Mouse (Mus musculus): ENCODE measurements at regions not wholly inside any gene's neighbourhood (a gene's known extent, or its start where the extent isn't known, plus 50 kb on each side); places are given as distances from the start of the nearest gene placed in this dataset.

GRCm38 (mm10) chr12:68860332-68860731 lies 298.7 kb downstream of the Rps29 start:
- no peaks in the 10 kb centered on the region for H3K9me3 ChIP-seq (ENCODE audit: low read length)
- no peaks in the 10 kb centered on the region for H3K27me3 ChIP-seq (replicated peaks; ENCODE audit: insufficient read depth, low read length)
- WGBS, result 62% methylated on average over 2 of the region's 2 CpGs
- no peak overlapping the region for H3K4me2 ChIP-seq (replicated peaks; ENCODE audit: low read depth, low read length)
- H3K4me1 ChIP-seq (ENCODE audit: insufficient read depth, low read depth, low read length), result no peaks in the 10 kb centered on the region
- TF ChIP-seq CTCF (IDR thresholded peaks at IDR 0.05), result no peak
- TF ChIP-seq EP300 (IDR thresholded peaks at IDR 0.05), result no peak
- no peak overlapping the region for H3K4me3 ChIP-seq (ENCODE audit: low read depth, low read length)
- no peaks in the 10 kb centered on the region for H3K36me3 ChIP-seq (ENCODE audit: insufficient read depth, low read length)
- ATAC-seq (no peak), DNase-seq (ENCODE audit: low spot score) (no peak)
- H3K9ac ChIP-seq (replicated peaks; ENCODE audit: low read depth), result no peak overlapping the region
- H3K27ac ChIP-seq (ENCODE audit: low read length), result no peak overlapping the region

- H3K27me3 ChIP-seq (replicated peaks; ENCODE audit: insufficient read depth, low read length), result no peaks in the 10 kb centered on the region
- no peak for DNase-seq (ENCODE audit: low spot score)
- no peak overlapping the region for H3K27ac ChIP-seq (ENCODE audit: low read length)
- no peak for TF ChIP-seq EP300 (IDR thresholded peaks at IDR 0.05)
- TF ChIP-seq CTCF (IDR thresholded peaks at IDR 0.05), result no peak
- WGBS, result 86% methylated on average over 9 of the region's 9 CpGs
- H3K4me3 ChIP-seq (ENCODE audit: low read depth, low read length), result no peak overlapping the region
- H3K36me3 ChIP-seq (ENCODE audit: insufficient read depth, low read length), result no peaks in the 10 kb centered on the region
- H3K9ac ChIP-seq (replicated peaks; ENCODE audit: low read depth), result no peak overlapping the region
- no peak for ATAC-seq
- no peaks in the 10 kb centered on the region for H3K4me1 ChIP-seq (ENCODE audit: insufficient read depth, low read depth, low read length)
- H3K4me2 ChIP-seq (replicated peaks; ENCODE audit: low read depth, low read length), result no peak overlapping the region
- no peaks in the 10 kb centered on the region for H3K9me3 ChIP-seq (ENCODE audit: low read length)
Observed at GRCm38 (mm10) chr12:68849616-68850140, 309.3 kb downstream of the Rps29 start.

- Histone ChIP-seq H3K4me3 (ENCODE audit: low read depth, low read length) (no peak overlapping the region), H3K27me3 (replicated peaks; ENCODE audit: insufficient read depth, low read length) (no peaks in the 10 kb centered on the region), H3K4me2 (replicated peaks; ENCODE audit: low read depth, low read length) (no peak overlapping the region), H3K27ac (ENCODE audit: low read length) (no peak overlapping the region), H3K9me3 (ENCODE audit: low read length) (no peaks in the 10 kb centered on the region), H3K9ac (replicated peaks; ENCODE audit: low read depth) (no peak overlapping the region), H3K4me1 (ENCODE audit: insufficient read depth, low read depth, low read length) (no peaks in the 10 kb centered on the region), H3K36me3 (ENCODE audit: insufficient read depth, low read length) (no peaks in the 10 kb centered on the region)
- ATAC-seq (no peak), DNase-seq (ENCODE audit: low spot score) (no peak)
- no peak for TF ChIP-seq CTCF (IDR thresholded peaks at IDR 0.05)
- no peak for TF ChIP-seq EP300 (IDR thresholded peaks at IDR 0.05)
- 92% methylated on average over 8 of the region's 8 CpGs for WGBS
Observed at GRCm38 (mm10) chr12:68840815-68841214, 318.2 kb downstream of the Rps29 start.

- no peak overlapping the region for H3K9ac ChIP-seq (replicated peaks; ENCODE audit: low read depth)
- 66% methylated on average over 2 of the region's 2 CpGs for WGBS
Observed at GRCm38 (mm10) chr12:68840156-68840555, 318.8 kb downstream of the Rps29 start.

GRCm38 (mm10) chr12:68836023-68836422 lies 323.0 kb downstream of the Rps29 start:
- H3K9me3 ChIP-seq (ENCODE audit: low read length), result no peaks in the 10 kb centered on the region
- no peaks in the 10 kb centered on the region for H3K36me3 ChIP-seq (ENCODE audit: insufficient read depth, low read length)
- no peak overlapping the region for H3K27ac ChIP-seq (ENCODE audit: low read length)
- no peak overlapping the region for H3K9ac ChIP-seq (replicated peaks; ENCODE audit: low read depth)
- no peak overlapping the region for H3K4me3 ChIP-seq (ENCODE audit: low read depth, low read length)
- H3K27me3 ChIP-seq (replicated peaks; ENCODE audit: insufficient read depth, low read length), result no peaks in the 10 kb centered on the region
- no peaks in the 10 kb centered on the region for H3K4me1 ChIP-seq (ENCODE audit: insufficient read depth, low read depth, low read length)
- H3K4me2 ChIP-seq (replicated peaks; ENCODE audit: low read depth, low read length), result no peak overlapping the region
- ATAC-seq (0 out of 2 replicates have a peak, but pooled peaks have one; percentile 23), DNase-seq (ENCODE audit: low spot score) (peak; percentile 17)
- 47% methylated on average over 3 of the region's 3 CpGs for WGBS
- no peak for TF ChIP-seq EP300 (IDR thresholded peaks at IDR 0.05)
- no peak for TF ChIP-seq CTCF (IDR thresholded peaks at IDR 0.05)

More at GRCm38 (mm10) chr12:68840156-68840555, 318.8 kb downstream of the Rps29 start:
- no peak for ATAC-seq
- no peaks in the 10 kb centered on the region for H3K36me3 ChIP-seq (ENCODE audit: insufficient read depth, low read length)
- no peak for DNase-seq (ENCODE audit: low spot score)
- no peak for TF ChIP-seq EP300 (IDR thresholded peaks at IDR 0.05)
- TF ChIP-seq CTCF (IDR thresholded peaks at IDR 0.05), result no peak
- H3K4me1 ChIP-seq (ENCODE audit: insufficient read depth, low read depth, low read length), result no peaks in the 10 kb centered on the region
- no peaks in the 10 kb centered on the region for H3K27me3 ChIP-seq (replicated peaks; ENCODE audit: insufficient read depth, low read length)
- H3K4me2 ChIP-seq (replicated peaks; ENCODE audit: low read depth, low read length), result no peak overlapping the region
- H3K27ac ChIP-seq (ENCODE audit: low read length), result no peak overlapping the region
- H3K9me3 ChIP-seq (ENCODE audit: low read length), result no peaks in the 10 kb centered on the region
- H3K4me3 ChIP-seq (ENCODE audit: low read depth, low read length), result no peak overlapping the region

GRCm38 (mm10) chr12:68833914-68834313 lies 325.1 kb downstream of the Rps29 start:
- no peak for TF ChIP-seq CTCF (IDR thresholded peaks at IDR 0.05)
- no peak for TF ChIP-seq EP300 (IDR thresholded peaks at IDR 0.05)
- Histone ChIP-seq H3K4me1 (ENCODE audit: insufficient read depth, low read depth, low read length) (no peaks in the 10 kb centered on the region), H3K4me3 (ENCODE audit: low read depth, low read length) (no peak overlapping the region), H3K9me3 (ENCODE audit: low read length) (no peaks in the 10 kb centered on the region), H3K27ac (ENCODE audit: low read length) (no peak overlapping the region), H3K4me2 (replicated peaks; ENCODE audit: low read depth, low read length) (no peak overlapping the region), H3K36me3 (ENCODE audit: insufficient read depth, low read length) (no peaks in the 10 kb centered on the region), H3K27me3 (replicated peaks; ENCODE audit: insufficient read depth, low read length) (no peaks in the 10 kb centered on the region), H3K9ac (replicated peaks; ENCODE audit: low read depth) (no peak overlapping the region)
- no peak for DNase-seq (ENCODE audit: low spot score)
- ATAC-seq, result no peak
- WGBS, result 46% methylated on average over 4 of the region's 4 CpGs

GRCm38 (mm10) chr12:68829404-68829803 lies 329.6 kb downstream of the Rps29 start:
- Histone ChIP-seq H3K9me3 (ENCODE audit: low read length) (no peaks in the 10 kb centered on the region), H3K36me3 (ENCODE audit: insufficient read depth, low read length) (no peaks in the 10 kb centered on the region), H3K27ac (ENCODE audit: low read length) (no peak overlapping the region), H3K4me2 (replicated peaks; ENCODE audit: low read depth, low read length) (peak overlapping the region; percentile 29; the same call in 1 of the 2 replicates), H3K27me3 (replicated peaks; ENCODE audit: insufficient read depth, low read length) (no peaks in the 10 kb centered on the region), H3K9ac (replicated peaks; ENCODE audit: low read depth) (no peak overlapping the region), H3K4me1 (ENCODE audit: insufficient read depth, low read depth, low read length) (no peaks in the 10 kb centered on the region), H3K4me3 (ENCODE audit: low read depth, low read length) (no peak overlapping the region)
- WGBS, result 45% methylated on average over 3 of the region's 3 CpGs
- TF ChIP-seq EP300 (IDR thresholded peaks at IDR 0.05), result no peak
- no peak for TF ChIP-seq CTCF (IDR thresholded peaks at IDR 0.05)
- ATAC-seq, result peak; percentile 50; the same call in 1 of the 2 replicates
- DNase-seq (ENCODE audit: low spot score), result peak; percentile 53
